Mouse (Mus musculus) kidney, adult 11 months (tissue): ENCODE results near the gene Ppm1b.
A peak's percentile ranks its signal among the peaks of the same experiment; 100 is the strongest.

Source experiments
- DNase-seq: peaks from one replicate; pipeline ENCODE4 v3.0.0; 2022

Ppm1b gene

GRCm38 (mm10) chr17:84958411-84958911 is 1.9 kb downstream of the Ppm1b start:
- peak; percentile 18 for DNase-seq

- no peak for DNase-seq
Measured at GRCm38 (mm10) chr17:84958986-84959664, 2.6 kb downstream of the Ppm1b start.

GRCm38 (mm10) chr17:84959665-84960020 is 3.1 kb downstream of the Ppm1b start:
- no peak for DNase-seq

- DNase-seq = peak; percentile 36
Measured at GRCm38 (mm10) chr17:84960136-84960535, 3.6 kb downstream of the Ppm1b start.

- no peak for DNase-seq
Measured at GRCm38 (mm10) chr17:84962046-84962445, 5.5 kb downstream of the Ppm1b start.

GRCm38 (mm10) chr17:84963651-84964050 is 7.1 kb downstream of the Ppm1b start:
- DNase-seq = no peak

GRCm38 (mm10) chr17:84966231-84966630 is 9.7 kb downstream of the Ppm1b start:
- no peak for DNase-seq

- DNase-seq = no peak
Measured at GRCm38 (mm10) chr17:84967045-84967444, 10.5 kb downstream of the Ppm1b start.

- DNase-seq = no peak
Measured at GRCm38 (mm10) chr17:84969916-84970315, 13.4 kb downstream of the Ppm1b start.

GRCm38 (mm10) chr17:84981721-84982120 is 25.2 kb downstream of the Ppm1b start:
- no peak for DNase-seq

GRCm38 (mm10) chr17:84982735-84983134 is 26.2 kb downstream of the Ppm1b start:
- no peak for DNase-seq

GRCm38 (mm10) chr17:84986368-84986767 is 29.8 kb downstream of the Ppm1b start:
- DNase-seq = no peak

- DNase-seq = no peak
Measured at GRCm38 (mm10) chr17:84987834-84988410, 31.4 kb downstream of the Ppm1b start.

GRCm38 (mm10) chr17:84988514-84988913 is 32.0 kb downstream of the Ppm1b start:
- DNase-seq = no peak

GRCm38 (mm10) chr17:84995844-84996243 is 39.3 kb downstream of the Ppm1b start:
- no peak for DNase-seq

GRCm38 (mm10) chr17:84997639-84998038 is 41.1 kb downstream of the Ppm1b start:
- DNase-seq = no peak

GRCm38 (mm10) chr17:84999636-85000035 is 43.1 kb downstream of the Ppm1b start:
- no peak for DNase-seq

- DNase-seq = no peak
Measured at GRCm38 (mm10) chr17:85013485-85013884, 56.9 kb downstream of the Ppm1b start.

GRCm38 (mm10) chr17:85014632-85015031 is 58.1 kb downstream of the Ppm1b start:
- no peak for DNase-seq

GRCm38 (mm10) chr17:85018344-85018743 is 61.8 kb downstream of the Ppm1b start:
- DNase-seq = no peak

- no peak for DNase-seq
Measured at GRCm38 (mm10) chr17:85018794-85019193, 62.3 kb downstream of the Ppm1b start.

GRCm38 (mm10) chr17:85020343-85020742 is 63.8 kb downstream of the Ppm1b start:
- DNase-seq = no peak

- DNase-seq = peak; percentile 47
Measured at GRCm38 (mm10) chr17:85023247-85024167, 67.0 kb downstream of the Ppm1b start.

GRCm38 (mm10) chr17:85024237-85024636 is 67.7 kb downstream of the Ppm1b start:
- no peak for DNase-seq
